Mouse (Mus musculus) liver, embryonic 18 days (tissue): ENCODE results near the gene Trp53tg5. TPM values are rescaled to one million over a fixed set of nuclear protein-coding genes. Genes with fewer than 3 reads are reported as not detected.

ENCODE experiments used
- polyA plus RNA-seq: library from polyadenylated mRNA; depleted of rRNA; stranded (reverse); fragments of >200 nt; gene quantifications from 2 replicates; pipeline ENCODE4 v1.2.3, GENCODE M21; 2012; rRNA removed

Trp53tg5 gene
- polyA plus RNA-seq, result not detected in 2 replicates

DNA sequence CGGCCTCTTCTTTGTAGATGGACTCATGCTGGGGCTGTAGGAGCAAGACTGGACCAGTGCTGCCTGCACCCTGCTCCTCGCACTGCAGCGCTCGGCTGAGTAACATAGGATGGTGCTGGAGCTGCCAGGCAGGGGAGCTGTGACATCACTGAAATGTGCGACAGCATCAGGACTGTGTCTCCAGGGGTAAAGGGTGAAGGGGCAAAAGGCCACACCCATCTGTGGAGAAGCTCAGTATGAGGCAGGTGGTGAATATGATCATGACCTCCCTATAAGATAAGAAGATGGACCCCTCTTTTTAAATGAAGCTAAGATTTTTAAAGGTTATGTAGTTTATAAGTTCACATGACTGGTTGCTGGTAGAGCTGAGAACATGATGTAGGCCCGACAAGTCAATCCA is at the start of gene Trp53tg5:
Gene Trp53tg5 (minus strand): TSS at position 101 of the 400 bp plus-strand sequence.

DNA sequence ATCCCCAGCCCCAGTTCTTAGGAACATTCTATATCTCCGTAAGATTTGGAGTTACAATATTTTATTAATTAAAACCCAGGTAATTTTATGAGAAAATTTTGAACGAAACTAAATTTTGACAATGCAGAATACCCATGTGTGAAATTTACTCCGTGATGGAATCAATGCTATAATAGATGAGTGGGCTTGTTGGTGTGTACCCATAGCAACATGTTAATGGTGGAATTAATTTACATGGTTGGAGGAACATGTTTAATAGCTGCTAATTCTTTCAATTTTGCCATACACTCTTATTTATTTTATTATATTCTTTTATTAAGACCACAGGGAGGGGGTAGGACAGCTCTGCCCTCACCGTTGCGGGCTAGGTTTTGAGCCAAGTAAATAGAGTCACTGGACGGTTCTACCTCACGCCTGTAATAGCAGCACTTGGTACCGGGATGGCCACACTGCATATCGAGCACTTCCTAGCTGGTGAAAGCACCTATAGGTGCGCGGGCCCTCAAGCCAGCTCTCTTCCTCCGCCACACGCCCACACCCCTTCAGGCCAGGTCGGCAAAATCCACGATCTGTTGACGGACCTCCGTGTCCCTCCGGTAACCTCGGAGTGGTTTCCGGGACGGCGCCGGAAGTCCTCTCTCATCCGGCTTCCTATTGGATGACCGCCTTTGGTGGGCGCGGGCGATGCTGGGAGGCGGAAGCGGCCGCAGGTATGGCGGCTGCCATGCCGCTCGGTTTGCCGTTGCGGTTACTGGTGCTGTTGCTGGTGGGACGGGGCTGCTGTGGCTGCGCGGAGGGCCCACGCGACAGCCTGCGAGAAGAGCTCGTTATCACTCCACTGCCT is 23.5 kb upstream of the Trp53tg5 start, which contains the start of gene Pigt:
Gene Pigt (plus strand): TSS at position 674 of the 844 bp plus-strand sequence.

DNA sequence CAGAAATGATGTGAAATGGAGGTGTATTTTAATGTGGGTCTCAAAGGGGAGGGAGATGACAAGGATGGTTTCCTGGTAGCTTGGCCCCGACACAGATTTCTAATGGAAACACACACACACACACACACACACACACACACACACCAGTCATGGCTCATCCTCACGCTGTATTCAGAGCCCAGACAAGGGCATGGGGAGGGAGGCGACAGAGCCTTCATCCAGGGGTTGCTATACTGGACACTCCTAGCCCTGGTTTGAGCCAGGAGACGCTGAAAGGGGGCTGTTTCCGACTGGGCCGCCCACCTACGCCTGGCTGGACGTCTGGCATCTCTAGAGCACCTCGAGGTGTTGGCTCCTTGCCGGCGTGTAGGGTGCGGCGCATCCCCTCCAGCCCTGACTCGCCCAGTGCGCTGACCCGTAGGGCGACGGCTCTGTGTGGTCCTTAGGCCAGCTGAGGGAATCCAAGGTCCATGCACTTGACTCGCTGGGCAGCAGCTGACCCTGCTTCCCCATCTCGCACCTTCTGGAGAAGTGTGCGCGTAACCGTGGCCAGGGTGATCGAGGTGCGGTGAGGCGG is 12.2 kb upstream of the Trp53tg5 start, which contains the start of gene Dbndd2:
Gene Dbndd2 (plus strand): TSS at position 426 of the 577 bp plus-strand sequence.

DNA sequence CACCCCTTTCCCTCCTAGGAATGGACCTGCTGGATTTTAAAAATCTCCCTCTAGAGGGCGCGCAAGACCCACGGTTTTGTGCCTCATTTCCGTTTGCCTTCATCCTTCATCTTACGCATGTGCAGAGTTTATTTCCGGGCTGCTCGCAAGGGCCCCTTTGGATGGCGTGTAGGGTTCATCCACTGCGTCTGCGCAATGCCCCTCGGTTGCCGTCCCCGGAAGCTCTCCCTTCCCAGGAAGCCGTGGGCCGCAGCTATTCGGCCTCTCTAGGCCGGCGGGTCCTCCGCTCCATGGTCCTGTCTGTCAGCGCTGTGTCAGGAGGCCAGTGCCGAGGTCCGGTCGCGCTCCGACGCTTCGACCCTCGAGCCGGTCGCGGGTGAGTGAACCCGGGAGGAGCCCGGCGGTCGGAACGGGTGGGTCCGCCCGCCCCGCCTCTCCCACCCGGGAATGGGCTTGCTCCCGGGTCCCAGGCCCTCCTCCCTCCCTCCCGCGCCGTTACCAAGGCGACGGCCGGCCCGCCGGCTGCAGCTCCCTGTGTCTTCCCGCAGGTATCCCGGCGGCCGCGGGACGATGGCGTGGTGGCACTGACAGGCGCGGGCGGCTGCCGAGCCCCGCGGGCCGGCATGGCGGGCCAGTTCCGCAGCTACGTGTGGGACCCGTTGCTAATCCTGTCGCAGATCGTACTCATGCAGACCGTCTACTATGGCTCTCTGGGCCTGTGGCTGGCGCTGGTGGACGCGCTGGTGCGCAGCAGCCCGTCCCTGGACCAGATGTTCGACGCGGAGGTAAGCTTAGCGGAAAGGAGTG is 12.6 kb downstream of the Trp53tg5 start, which contains the start of gene Gm20458:
Gene Gm20458 (plus strand): TSS at position 223 of the 807 bp plus-strand sequence.

DNA sequence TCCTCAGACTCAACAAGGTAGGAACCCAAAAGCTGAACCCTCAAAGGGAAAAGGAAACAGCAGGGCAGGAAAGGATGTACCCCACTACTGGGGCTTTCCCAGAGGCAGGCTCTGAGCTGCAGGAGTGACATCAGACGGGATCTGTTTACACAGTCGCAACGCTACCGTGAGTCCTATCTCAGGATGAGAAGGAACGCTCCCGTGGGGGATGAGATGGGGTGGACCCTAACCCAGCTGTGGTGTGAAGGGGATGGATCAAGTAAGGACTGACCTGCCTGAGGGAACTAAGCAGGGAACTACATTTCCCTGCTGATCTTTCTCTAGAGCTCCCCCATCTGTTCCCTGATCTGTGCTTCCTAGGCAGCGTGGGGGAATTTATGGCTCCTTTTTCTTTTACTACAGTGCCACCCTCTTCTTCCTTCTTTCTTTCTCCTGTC is 16.6 kb downstream of the Trp53tg5 start, which contains the start of gene Sys1:
Gene Sys1 (plus strand): TSS at position 101 of the 437 bp plus-strand sequence.

DNA sequence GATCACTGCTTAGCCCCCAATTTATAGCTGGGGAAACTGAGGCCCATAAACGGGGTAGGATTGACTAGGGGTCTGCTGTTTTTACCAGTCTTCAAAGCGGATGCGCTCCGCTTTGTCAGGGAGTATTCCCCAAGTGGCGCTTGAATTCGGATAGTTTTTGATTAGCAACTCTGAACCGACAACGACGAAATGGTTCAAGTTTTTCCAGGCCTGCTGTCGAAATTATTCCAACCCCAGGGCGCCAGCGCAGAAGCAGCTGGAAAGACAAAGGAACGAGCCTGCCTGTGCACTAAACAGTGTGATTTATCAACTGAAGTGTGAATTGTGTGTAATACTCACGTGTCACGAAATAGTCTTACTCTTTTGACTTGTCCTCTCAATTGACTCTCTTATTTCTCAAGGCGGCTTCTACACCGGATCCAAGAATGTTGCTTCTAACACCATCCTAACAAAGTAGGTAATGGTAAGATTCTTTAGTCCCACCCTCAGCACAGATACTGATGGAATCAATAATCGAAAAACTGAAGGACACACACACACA is 30.0 kb downstream of the Trp53tg5 start, which contains the start of gene Sdc4:
Gene Sdc4 (minus strand): TSS at position 428 of the 541 bp plus-strand sequence.

Other genes starting within 250 kb of the Trp53tg5 start
- gene Svs2, start 235.3 kb downstream of the Trp53tg5 start, polyA plus RNA-seq, result not detected in 2 replicates
- gene Svs3b, start 217.1 kb downstream of the Trp53tg5 start, polyA plus RNA-seq, result not detected in 2 replicates
- gene Svs4, start 195.3 kb downstream of the Trp53tg5 start, polyA plus RNA-seq, result not detected in 2 replicates
- gene Svs3a, start 184.5 kb downstream of the Trp53tg5 start, polyA plus RNA-seq, result not detected in 2 replicates
- gene Svs6, start 157.0 kb downstream of the Trp53tg5 start, polyA plus RNA-seq, result not detected in 2 replicates
- gene Svs5, start 141.0 kb downstream of the Trp53tg5 start, polyA plus RNA-seq, result not detected in 2 replicates
- 25.7 and 26.9 TPM in 2 replicates for gene Slpi, start 84.6 kb downstream of the Trp53tg5 start, polyA plus RNA-seq
- 0.01 and 0.13 TPM in 2 replicates for gene Rbpjl, start 70.6 kb downstream of the Trp53tg5 start, polyA plus RNA-seq
- gene Matn4, start 68.6 kb downstream of the Trp53tg5 start, polyA plus RNA-seq, result 0.17 and 0.21 TPM in 2 replicates
- 46.8 and 52.3 TPM in 2 replicates for gene Sdc4, start 29.8 kb downstream of the Trp53tg5 start, polyA plus RNA-seq
- gene Sys1, start 16.8 kb downstream of the Trp53tg5 start, polyA plus RNA-seq, result 20.3 and 20.5 TPM in 2 replicates
- 0.55 and 0.61 TPM in 2 replicates for gene Gm20458, start 12.8 kb downstream of the Trp53tg5 start, polyA plus RNA-seq
- 11.3 and 12.0 TPM in 2 replicates for gene Dbndd2, start 12.4 kb upstream of the Trp53tg5 start, polyA plus RNA-seq
- 15.6 and 19.3 TPM in 2 replicates for gene Pigt, start 23.8 kb upstream of the Trp53tg5 start, polyA plus RNA-seq
- 1.6 and 2.0 TPM in 2 replicates for gene Wfdc2, start 88.7 kb upstream of the Trp53tg5 start, polyA plus RNA-seq
- not detected in 2 replicates for gene Spint3, start 99.7 kb upstream of the Trp53tg5 start, polyA plus RNA-seq
- 0.05 and 0.06 TPM in 2 replicates for gene Wfdc6a, start 111.7 kb upstream of the Trp53tg5 start, polyA plus RNA-seq
- not detected in 2 replicates for gene Eppin, start 119.9 kb upstream of the Trp53tg5 start, polyA plus RNA-seq
- not detected in 2 replicates for gene Wfdc6b, start 139.8 kb upstream of the Trp53tg5 start, polyA plus RNA-seq
- not detected in 2 replicates for gene Wfdc8, start 139.9 kb upstream of the Trp53tg5 start, polyA plus RNA-seq
- gene Wfdc16, start 165.1 kb upstream of the Trp53tg5 start, polyA plus RNA-seq, result not detected in 2 replicates
- not detected in 2 replicates for gene Wfdc10, start 182.3 kb upstream of the Trp53tg5 start, polyA plus RNA-seq
- gene Wfdc9, start 182.9 kb upstream of the Trp53tg5 start, polyA plus RNA-seq, result not detected in 2 replicates
- gene Wfdc11, start 200.4 kb upstream of the Trp53tg5 start, polyA plus RNA-seq, result not detected in 2 replicates
- gene Wfdc13, start 211.4 kb upstream of the Trp53tg5 start, polyA plus RNA-seq, result not detected in 2 replicates
- gene Spint4, start 224.8 kb upstream of the Trp53tg5 start, polyA plus RNA-seq, result not detected in 2 replicates
- not detected in 2 replicates for gene Spint5, start 241.6 kb upstream of the Trp53tg5 start, polyA plus RNA-seq